Mouse (Mus musculus): ENCODE data around the gene Gm3460. TPM values are rescaled to one million over a fixed set of nuclear protein-coding genes. Genes with fewer than 3 reads are reported as not detected.

The Gm3460 gene
- polyA plus RNA-seq (2012; ENCODE audit: low replicate concordance) = not detected in 2 replicates

GRCm38 (mm10) chr14:6622318-6622717, at the start of gene Gm3460:
TSS of gene Gm3460 (minus strand) at chr14:6622418.

GRCm38 (mm10) chr14:6590513-6590912, 31.7 kb downstream of the Gm3460 start, which contains the start of gene Gm3629:
TSS of gene Gm3629 (minus strand) at chr14:6590613.

Other genes starting within 250 kb of the Gm3460 start
- not detected in 2 replicates for gene Gm16440, start 232.1 kb downstream of the Gm3460 start, polyA plus RNA-seq (2012; ENCODE audit: low replicate concordance)
- not detected in 2 replicates for gene Gm3591, start 209.9 kb downstream of the Gm3460 start, polyA plus RNA-seq (2012; ENCODE audit: low replicate concordance)
- gene Gm3594, start 177.8 kb downstream of the Gm3460 start, polyA plus RNA-seq (2012; ENCODE audit: low replicate concordance) = not detected in 2 replicates
- not detected in 2 replicates for gene Gm8356, start 85.1 kb downstream of the Gm3460 start, polyA plus RNA-seq (2012; ENCODE audit: low replicate concordance)
- not detected in 2 replicates for gene Gm3629, start 31.8 kb downstream of the Gm3460 start, polyA plus RNA-seq (2012; ENCODE audit: low replicate concordance)
- not detected in 2 replicates for gene Gm10251, start 61.8 kb upstream of the Gm3460 start, polyA plus RNA-seq (2012; ENCODE audit: low replicate concordance)
- not detected in 2 replicates for gene Gm8050, start 97.8 kb upstream of the Gm3460 start, polyA plus RNA-seq (2012; ENCODE audit: low replicate concordance)
- not detected in 2 replicates for gene Gm3636, start 119.9 kb upstream of the Gm3460 start, polyA plus RNA-seq (2012; ENCODE audit: low replicate concordance)
- gene Gm8362, start 152.0 kb upstream of the Gm3460 start, polyA plus RNA-seq (2012; ENCODE audit: low replicate concordance) = not detected in 2 replicates
- gene Gm3642, start 217.9 kb upstream of the Gm3460 start, polyA plus RNA-seq (2012; ENCODE audit: low replicate concordance) = not detected in 2 replicates